Mouse (Mus musculus): Measurements from ENCODE around the gene Olfr142. TPM values are rescaled to one million over a fixed set of nuclear protein-coding genes. Genes with fewer than 3 reads are reported as not detected.
"Not testable (repeated sequence)": the region's sequence is repeated elsewhere in the genome, so short reads cannot be mapped to it uniquely, and the experiment has no call there.

Gene Olfr142
- not detected for total RNA-seq (2021)
- long read RNA-seq, experiment 1 = 0 reads
- long read RNA-seq, experiment 2 = 0 reads

- no peak for DNase-seq
- intact Hi-C loops (cut with DNase I) = no loop called here
Measured at GRCm38 (mm10) chr2:90257492-90257891, at the start of gene Olfr142. Gene Olfr142 (minus strand): TSS chr2:90257592.

GRCm38 (mm10) chr2:90292741-90293140, 35.3 kb upstream of the Olfr142 start, which contains the start of gene Olfr1272:
Gene Olfr1272 (minus strand): TSS chr2:90292841.
- intact Hi-C loops (cut with DNase I) = no loop called here
- DNase-seq = no peak

DNA sequence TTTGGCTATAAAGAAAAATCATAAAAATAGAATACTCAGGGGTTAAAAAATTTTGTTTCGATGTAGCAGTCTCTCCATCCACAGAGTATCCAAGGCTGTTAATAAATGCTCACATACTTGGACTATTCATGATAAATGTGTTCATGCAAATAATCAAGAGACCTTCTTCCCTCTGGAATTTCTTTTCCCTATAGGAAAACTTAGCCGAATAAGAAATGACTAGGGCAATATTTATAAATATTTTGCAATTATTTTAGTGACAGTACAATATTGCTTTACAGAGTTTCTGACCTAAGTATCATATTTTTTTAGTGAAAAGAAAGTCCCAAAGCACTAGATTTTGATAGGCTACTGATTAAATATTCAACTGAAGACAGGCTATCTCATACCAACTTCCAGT, 13.5 kb upstream of the Olfr142 start, which contains the start of gene Olfr1271:
Olfr1271 (minus strand) TSS at position 101 of the 400 bp plus-strand sequence.
- intact Hi-C loops (cut with DNase I) = no loop called here
- DNase-seq = no peak

- intact Hi-C loops (cut with DNase I); DNase-seq: not testable (repeated sequence)
Measured at GRCm38 (mm10) chr2:90224393-90224792, 33.0 kb downstream of the Olfr142 start, which contains the start of gene Olfr1506. Gene Olfr1506 (minus strand): TSS chr2:90224493.

Other genes starting within 250 kb of the Olfr142 start
- not detected for gene Olfr1263, start 245.5 kb downstream of the Olfr142 start, total RNA-seq (2021)
- gene Olfr1264, start 232.0 kb downstream of the Olfr142 start, total RNA-seq (2021) = not detected
- gene Olfr1265, start 222.3 kb downstream of the Olfr142 start, total RNA-seq (2021) = not detected
- gene Olfr140, start 194.0 kb downstream of the Olfr142 start, total RNA-seq (2021) = not detected
- not detected for gene Olfr1269, start 136.2 kb downstream of the Olfr142 start, total RNA-seq (2021)
- gene Olfr32, start 115.3 kb downstream of the Olfr142 start, total RNA-seq (2021) = not detected
- gene Olfr1270, start 104.5 kb downstream of the Olfr142 start, total RNA-seq (2021) = not detected
- gene Olfr1506, start 33.1 kb downstream of the Olfr142 start, total RNA-seq (2021) = not detected
- gene Olfr1271, start 13.4 kb upstream of the Olfr142 start, total RNA-seq (2021) = not detected
- not detected for gene Olfr1272, start 35.2 kb upstream of the Olfr142 start, total RNA-seq (2021)
- under 1 TPM in 1 of 2 experiments, not detected in 1; 0.15 TPM for gene Gm13769, start 64.6 kb upstream of the Olfr142 start, total RNA-seq (2021)
- gene Olfr1274-ps, start 141.1 kb upstream of the Olfr142 start, total RNA-seq (2021) = not detected